Mouse (Mus musculus) olfactory bulb, adult 2 months (tissue): ENCODE measurements at regions not wholly inside any gene's neighbourhood (a gene's known extent, or its start where the extent isn't known, plus 50 kb on each side); places are given as distances from the start of the nearest gene placed in this dataset.

Source experiments
- CTCF ChIP-seq: fragments of 200-500 bp; IDR thresholded peaks from 2 replicates; pipeline ENCODE4 v1.5.1; 2012; ENCODE audit warnings: low read depth, mild to moderate bottlenecking, low read length, moderate library complexity; ENCODE audit not compliant: insufficient read depth
- POLR2A ChIP-seq: fragments of 200-500 bp; IDR thresholded peaks from 2 replicates; pipeline ENCODE4 v1.6.1; 2012; ENCODE audit warnings: mild to moderate bottlenecking, low read depth, low read length, moderate library complexity; ENCODE audit not compliant: insufficient read depth

GRCm38 (mm10) chr9:61214943-61215342 lies 157.2 kb upstream of the Tle3 start:
- no peak for TF ChIP-seq CTCF
- TF ChIP-seq POLR2A: no peak
